Mouse (Mus musculus): ENCODE measurements at regions not wholly inside any gene's neighbourhood (a gene's known extent, or its start where the extent isn't known, plus 50 kb on each side); places are given as distances from the start of the nearest gene placed in this dataset.
A peak's percentile ranks its signal among the peaks of the same experiment; 100 is the strongest.

DNA sequence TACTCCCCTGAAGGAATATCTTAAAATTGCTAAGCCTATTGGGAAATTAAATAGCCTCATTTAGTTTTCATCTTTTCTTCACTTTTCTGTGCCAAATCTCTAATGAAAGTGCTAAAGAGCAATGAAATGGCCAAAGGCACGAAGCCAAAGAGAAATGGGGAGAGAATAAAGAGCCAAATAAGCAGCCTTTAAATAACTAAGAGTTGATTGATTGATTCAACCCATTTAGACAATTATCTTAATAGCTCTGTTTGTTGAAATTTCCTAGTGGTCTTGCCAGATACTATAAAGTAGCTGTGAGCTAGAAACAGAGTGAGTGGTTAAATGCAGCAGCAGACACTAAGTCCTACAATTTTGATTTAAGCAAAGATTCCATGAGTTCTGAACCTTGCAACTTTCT lies 891.9 kb downstream of the Slitrk1 start:
- DNase-seq (ENCODE audit: extremely low spot score in 1 of 2, low spot score in 2 of 2): no peak
- intact Hi-C loops (cut with DNase I): no loop called here

DNA sequence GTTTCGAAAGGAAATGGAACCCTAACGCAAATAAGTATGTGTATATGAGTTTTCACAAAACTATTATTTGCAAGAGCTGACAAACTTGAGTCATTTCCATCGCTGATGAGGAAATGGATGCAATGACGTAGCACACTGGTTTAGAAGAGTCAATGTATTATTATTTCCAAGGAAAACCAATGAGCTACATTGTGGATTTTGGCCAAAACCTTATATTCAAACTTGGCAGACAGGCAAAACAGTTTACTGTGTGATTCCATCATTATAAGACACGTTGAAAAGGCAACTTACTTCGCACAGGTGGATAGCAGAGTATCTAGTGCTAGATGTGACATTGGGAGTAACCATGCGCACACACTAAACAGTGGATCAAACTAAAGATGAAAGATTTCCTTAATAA lies 892.6 kb downstream of the Slitrk1 start:
- DNase-seq (ENCODE audit: extremely low spot score in 1 of 2, low spot score in 2 of 2): no peak
- intact Hi-C loops (cut with DNase I): no loop called here

- DNase-seq (ENCODE audit: extremely low spot score in 1 of 2, low spot score in 2 of 2): no peak
- intact Hi-C loops (cut with DNase I): no loop called here
Measured at GRCm38 (mm10) chr14:107987752-107988285, 926.1 kb downstream of the Slitrk1 start.

- intact Hi-C loops (cut with DNase I): no loop called here
- no peak for DNase-seq (ENCODE audit: extremely low spot score in 1 of 2, low spot score in 2 of 2)
Measured at GRCm38 (mm10) chr14:107978141-107978540, 935.8 kb downstream of the Slitrk1 start.

GRCm38 (mm10) chr14:107952076-107952475 lies 961.9 kb downstream of the Slitrk1 start:
- no peak for DNase-seq (ENCODE audit: extremely low spot score in 1 of 2, low spot score in 2 of 2)
- intact Hi-C loops (cut with DNase I): no loop called here

- intact Hi-C loops (cut with DNase I): no loop called here
- no peak for DNase-seq (ENCODE audit: extremely low spot score in 1 of 2, low spot score in 2 of 2)
Measured at GRCm38 (mm10) chr14:107903717-107904116, 1010.2 kb downstream of the Slitrk1 start.

GRCm38 (mm10) chr14:107901823-107902222 lies 1012.1 kb downstream of the Slitrk1 start:
- intact Hi-C loops (cut with DNase I): no loop called here
- DNase-seq (ENCODE audit: extremely low spot score in 1 of 2, low spot score in 2 of 2): no peak

DNA sequence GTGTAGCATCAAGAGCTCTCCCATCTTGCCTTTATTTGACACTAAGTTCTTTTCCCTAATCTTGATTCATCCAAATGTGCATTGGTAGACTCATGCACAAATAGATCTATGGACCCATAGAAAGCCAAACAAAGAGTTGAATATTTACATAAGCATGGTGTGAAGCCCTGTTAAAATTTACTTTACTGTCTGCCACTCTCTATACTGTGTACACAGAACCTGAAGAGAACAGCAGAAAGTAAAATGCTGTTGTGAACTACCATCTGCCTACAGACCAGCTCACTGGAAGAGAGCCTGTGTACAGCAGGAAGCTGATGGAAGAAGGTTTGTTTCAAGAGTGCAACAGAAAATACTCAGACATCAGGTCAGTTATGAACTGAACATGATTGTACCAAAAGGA lies 1053.1 kb downstream of the Slitrk1 start:
- intact Hi-C loops (cut with DNase I): no loop called here
- no peak for DNase-seq (ENCODE audit: extremely low spot score in 1 of 2, low spot score in 2 of 2)

- peak in 1 of 2 experiments; percentile 24 for DNase-seq (ENCODE audit: extremely low spot score in 1 of 2, low spot score in 2 of 2)
- intact Hi-C loops (cut with DNase I): no loop called here
Measured at GRCm38 (mm10) chr14:107849688-107850087, 1064.3 kb downstream of the Slitrk1 start.

DNA sequence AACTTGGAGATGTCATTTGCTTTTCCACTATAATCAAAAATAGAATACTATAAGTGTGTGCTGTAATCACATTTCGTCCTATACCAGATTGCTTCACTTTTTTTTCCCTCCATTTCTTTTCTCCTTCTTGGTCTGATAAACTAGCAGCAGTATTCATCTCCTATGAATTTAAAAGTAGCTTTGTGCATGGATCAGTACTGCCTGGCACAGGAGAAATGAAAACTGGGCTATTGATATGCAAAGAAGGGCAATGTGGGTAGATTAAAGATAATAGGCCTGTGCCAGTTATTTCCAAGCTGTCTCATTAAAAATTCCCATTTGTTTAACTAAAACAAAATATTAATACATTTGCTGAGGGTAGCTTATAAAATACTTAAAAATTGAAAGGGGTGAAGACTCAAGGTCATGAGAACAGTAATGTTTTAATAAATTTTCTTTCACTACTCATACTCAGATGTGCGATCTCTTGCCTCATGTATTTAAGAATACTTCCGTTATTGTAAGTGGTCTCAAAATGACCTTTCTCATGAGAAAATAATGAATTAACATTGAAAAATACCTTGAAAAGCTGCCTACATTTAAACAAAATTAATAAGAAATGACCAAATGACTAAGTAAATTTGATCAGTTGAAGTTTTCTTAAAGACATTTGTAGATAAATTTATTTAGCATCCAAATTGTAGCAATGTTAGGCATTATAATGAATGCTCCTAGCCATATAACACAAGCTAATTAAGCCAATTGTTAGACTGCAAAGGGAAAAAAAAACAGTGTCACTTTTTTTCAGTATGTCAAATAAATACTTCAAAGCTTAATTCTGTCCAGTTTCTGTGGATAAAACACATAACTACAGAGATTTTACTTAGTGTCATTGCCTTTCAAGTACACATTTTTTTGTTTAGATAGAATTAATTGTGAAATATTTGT lies 1068.4 kb downstream of the Slitrk1 start:
- intact Hi-C loops (cut with DNase I): no loop called here
- no peak for DNase-seq (ENCODE audit: extremely low spot score in 1 of 2, low spot score in 2 of 2)

DNA sequence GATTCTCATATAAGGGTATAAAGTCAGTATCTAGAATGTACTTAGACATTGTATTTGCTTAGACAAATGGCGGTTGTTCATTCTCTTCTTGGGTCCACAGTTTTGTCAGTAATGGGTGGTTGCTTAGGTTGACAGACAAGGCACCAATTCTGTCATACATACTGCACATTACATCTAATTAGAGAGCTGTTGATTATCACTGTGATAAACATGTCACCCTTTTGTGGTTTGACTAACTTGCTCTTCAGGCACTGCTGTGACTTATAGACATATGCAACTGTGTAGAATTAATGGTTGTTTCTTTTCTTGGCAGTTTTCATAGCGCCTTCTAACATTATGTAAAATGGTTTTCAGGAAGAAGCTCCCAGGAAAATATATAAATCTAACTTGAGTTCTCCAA lies 1069.4 kb downstream of the Slitrk1 start:
- intact Hi-C loops (cut with DNase I): no loop called here
- no peak for DNase-seq (ENCODE audit: extremely low spot score in 1 of 2, low spot score in 2 of 2)

DNA sequence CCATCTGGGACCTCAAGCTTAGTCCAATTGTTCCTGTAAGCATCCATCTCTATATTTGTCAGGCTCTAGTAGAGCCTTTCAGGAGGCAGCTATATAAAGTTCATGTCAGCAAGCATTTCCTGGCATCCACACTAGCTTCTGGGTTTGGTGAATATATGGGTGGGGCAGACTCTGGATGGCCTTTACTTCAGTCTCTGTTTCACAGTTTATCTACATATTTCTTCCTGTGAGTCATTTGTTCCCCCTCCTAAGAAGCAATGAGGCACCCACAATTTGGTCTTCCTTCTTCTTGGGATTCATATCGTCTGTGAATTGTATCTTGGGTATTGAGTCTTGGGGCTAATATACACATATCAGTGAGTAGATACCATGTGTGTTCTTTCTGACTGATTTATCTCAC lies 1081.0 kb downstream of the Slitrk1 start:
- no peak for DNase-seq (ENCODE audit: extremely low spot score in 1 of 2, low spot score in 2 of 2)
- intact Hi-C loops (cut with DNase I): no loop called here

- intact Hi-C loops (cut with DNase I): no loop called here
- DNase-seq (ENCODE audit: extremely low spot score in 1 of 2, low spot score in 2 of 2): no peak
Measured at GRCm38 (mm10) chr14:107785242-107785641, 1128.7 kb downstream of the Slitrk1 start.

All from left cerebral cortex, postnatal 10 days (tissue).